Mouse (Mus musculus) MEL (cell line): ENCODE data around the gene Slc1a7.

Source experiments
- CTCF ChIP-seq, 3 experiments: IDR thresholded peaks in 2 of 3; conservative IDR thresholded peaks in 1 of 3; 2 replicates each; pipeline ENCODE4 v1.5.1; 2011 to 2012; ENCODE audit warnings: low read length in 3 of 3, low read depth in 2 of 3, mild to moderate bottlenecking in 2 of 3, improper control_type of control experiment in 1 of 3, inconsistent platforms in 1 of 3, mixed read lengths in 1 of 3, moderate library complexity in 1 of 3; ENCODE audit not compliant: control insufficient read depth in 1 of 3, insufficient read depth in 1 of 3, poor library complexity in 1 of 3, severe bottlenecking in 1 of 3
- EP300 ChIP-seq, 2 experiments: IDR thresholded peaks; 2 replicates each; pipeline ENCODE4 v1.6.1; 2011; ENCODE audit warnings: improper control_type of control experiment in 2 of 2, low read length in 2 of 2, low read depth in 1 of 2, mild to moderate bottlenecking in 1 of 2
- ETS1 ChIP-seq: IDR thresholded peaks from 2 replicates; pipeline ENCODE4 v1.6.1; 2012; ENCODE audit warnings: low read depth, mild to moderate bottlenecking, inconsistent platforms, low read length, improper control_type of control experiment, moderate library complexity
- GABPA ChIP-seq: IDR thresholded peaks from 2 replicates; pipeline ENCODE4 v1.6.1; 2012; ENCODE audit warnings: low read depth, mild to moderate bottlenecking, inconsistent platforms, low read length, improper control_type of control experiment, moderate library complexity
- MAFK ChIP-seq: IDR thresholded peaks from 2 replicates; pipeline ENCODE4 v1.6.1; 2011; ENCODE audit warnings: low read depth, mild to moderate bottlenecking, low read length, improper control_type of control experiment, borderline replicate concordance
- MAX ChIP-seq: IDR thresholded peaks from 2 replicates; pipeline ENCODE4 v1.6.1; 2011; ENCODE audit warnings: low read length, improper control_type of control experiment
- MAZ ChIP-seq: IDR thresholded peaks from 2 replicates; pipeline ENCODE4 v1.6.1; 2012; ENCODE audit warnings: low read depth, mild to moderate bottlenecking, inconsistent platforms, low read length, improper control_type of control experiment
- POLR2AphosphoS2 ChIP-seq: IDR thresholded peaks from 2 replicates; pipeline ENCODE4 v1.6.1; 2011; ENCODE audit warnings: low read length, improper control_type of control experiment
- SMC3 ChIP-seq: IDR thresholded peaks from 2 replicates; pipeline ENCODE4 v1.6.1; 2011; ENCODE audit warnings: low read depth, low read length, improper control_type of control experiment
- UBTF ChIP-seq: IDR thresholded peaks from 2 replicates; pipeline ENCODE4 v1.6.1; 2012; ENCODE audit warnings: low read depth, mild to moderate bottlenecking, inconsistent platforms, low read length, improper control_type of control experiment, moderate library complexity, borderline replicate concordance; ENCODE audit not compliant: insufficient read depth

GRCm38 (mm10) chr4:107975004-107975403 lies 6.9 kb downstream of the Slc1a7 start:
- TF ChIP-seq GABPA (no peak), CTCF (IDR thresholded peaks at IDR 0.05 in 2 of 3, conservative IDR thresholded peaks at IDR 0.05 in 1 of 3; ENCODE audit: control insufficient read depth in 1 of 3, insufficient read depth in 1 of 3, low read depth in 2 of 3, low read length in 3 of 3, poor library complexity in 1 of 3, severe bottlenecking in 1 of 3) (no peak), SMC3 (no peak), MAZ (no peak), MAFK (no peak), POLR2AphosphoS2 (no peak), MAX (no peak), UBTF (no peak), ETS1 (no peak), EP300 (IDR thresholded peaks at IDR 0.05; ENCODE audit: low read depth in 1 of 2, low read length in 2 of 2) (no peak)
